Mouse (Mus musculus): ENCODE measurements at regions not wholly inside any gene's neighbourhood (a gene's known extent, or its start where the extent isn't known, plus 50 kb on each side); places are given as distances from the start of the nearest gene placed in this dataset.

DNA sequence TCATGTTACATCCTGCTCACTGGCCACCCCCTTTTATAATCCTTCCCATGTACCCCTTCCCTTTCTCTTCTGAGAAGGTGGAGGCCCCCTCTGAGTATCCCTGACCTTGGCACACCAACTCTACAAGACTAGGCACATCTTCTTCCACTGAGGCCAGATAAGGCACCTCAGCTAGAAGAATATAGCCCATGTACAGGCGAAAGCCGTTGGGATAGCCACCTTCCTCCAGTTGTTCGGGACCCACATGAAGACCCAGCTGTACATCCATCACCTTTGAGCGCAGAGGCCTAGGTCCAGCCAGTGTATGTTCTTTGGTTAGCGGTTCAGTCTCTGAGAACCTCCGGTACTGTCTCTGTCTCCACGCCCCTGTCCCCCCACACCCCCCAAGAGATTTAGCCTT is 189.9 kb downstream of the Spry2 start:
- DNase-seq: no peak

DNA sequence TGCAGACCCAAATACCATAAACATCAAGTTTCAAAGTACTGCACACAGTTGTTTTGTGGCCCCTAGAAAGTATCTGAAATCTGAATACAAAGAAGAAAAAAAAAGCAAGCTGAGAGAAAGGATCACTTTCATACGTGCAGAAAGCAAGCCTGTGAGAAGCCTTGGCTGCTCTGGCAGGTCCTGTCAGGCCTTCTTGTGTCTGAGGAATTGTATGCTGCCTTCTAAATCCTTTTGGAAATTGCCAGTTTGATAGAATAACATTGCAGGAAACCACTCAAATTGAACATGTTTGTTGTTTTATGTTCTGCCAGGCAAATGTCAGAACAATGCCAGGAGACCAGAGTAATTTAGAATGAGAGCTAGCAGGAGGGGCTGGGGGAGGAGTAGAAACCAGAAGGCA is 198.0 kb downstream of the Spry2 start:
- DNase-seq: no peak

DNA sequence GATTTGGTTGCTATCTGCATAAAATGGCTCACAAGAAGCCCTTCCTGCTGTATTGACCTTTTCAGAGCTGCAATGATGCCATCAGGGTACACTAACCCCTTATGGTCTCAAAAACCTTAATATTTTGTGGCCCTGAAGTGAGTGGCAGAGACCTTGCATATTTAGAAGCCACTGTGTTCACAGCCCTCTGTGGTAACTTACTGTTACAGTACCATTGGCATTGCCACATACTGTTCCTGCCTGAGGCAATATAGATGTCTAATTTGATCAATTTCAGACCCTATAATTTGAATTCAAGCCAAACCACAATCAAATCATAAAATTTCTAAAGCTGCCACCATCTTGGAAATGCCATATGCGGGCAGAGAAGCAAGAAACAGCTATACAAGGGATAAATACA is 198.5 kb downstream of the Spry2 start:
- no peak for DNase-seq

DNA sequence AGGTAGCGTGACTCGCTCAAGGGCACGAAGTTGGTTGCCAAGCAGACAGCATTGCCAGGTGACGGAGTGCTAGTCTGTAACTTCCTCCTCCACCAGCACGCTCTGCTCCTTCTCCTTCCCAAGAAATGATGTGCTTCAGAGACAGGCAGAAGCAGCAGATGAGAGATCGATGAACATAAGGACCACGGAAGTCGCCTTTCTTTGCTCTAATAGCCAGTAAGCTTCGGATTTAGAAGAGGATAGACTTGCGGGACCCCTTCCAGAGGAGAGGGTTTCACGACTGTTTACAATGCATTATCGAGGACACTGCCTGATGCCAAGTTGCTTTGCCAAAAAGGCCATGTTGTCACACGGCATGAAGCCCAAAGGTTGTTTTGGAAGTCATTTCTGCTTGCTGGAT is 199.2 kb downstream of the Spry2 start:
- no peak for DNase-seq

DNA sequence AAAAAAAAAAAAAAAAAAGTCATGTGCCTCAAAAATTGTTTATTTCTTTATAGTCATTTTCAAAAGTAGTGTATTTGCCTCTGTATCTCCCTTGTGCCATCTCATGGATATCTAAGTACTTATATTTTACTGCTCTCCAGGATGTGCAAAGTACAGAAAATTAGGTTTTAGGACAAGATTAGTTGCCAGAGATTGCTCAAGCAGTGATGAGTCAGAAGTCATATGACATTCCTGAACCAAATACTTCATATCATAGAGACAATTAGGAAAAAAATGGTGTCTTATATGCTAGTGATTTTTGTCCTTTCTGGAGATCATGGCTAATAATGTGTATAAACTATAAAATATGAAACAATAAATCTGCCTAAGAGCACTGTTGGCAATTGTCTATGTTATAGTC is 201.7 kb downstream of the Spry2 start:
- DNase-seq: no peak

DNA sequence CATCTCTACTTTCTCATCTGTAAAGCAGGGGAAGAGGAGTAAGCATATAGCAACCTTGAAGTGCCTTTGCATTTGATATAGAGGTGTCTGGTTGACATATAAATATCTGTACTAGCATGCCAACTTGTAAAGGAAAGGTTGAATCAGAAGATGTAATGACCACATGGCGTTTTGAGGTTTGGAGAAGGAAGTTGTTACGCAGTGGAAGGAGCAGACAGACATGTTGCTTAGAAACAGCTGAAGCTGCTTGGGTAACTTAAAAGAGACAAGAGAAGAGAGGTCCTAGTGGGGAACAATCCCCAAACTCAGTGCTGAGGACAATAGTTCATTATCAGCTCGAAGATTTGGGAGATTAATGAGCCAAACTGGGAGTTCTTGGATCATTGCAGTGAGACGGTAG is 202.9 kb downstream of the Spry2 start:
- DNase-seq: no peak

DNA sequence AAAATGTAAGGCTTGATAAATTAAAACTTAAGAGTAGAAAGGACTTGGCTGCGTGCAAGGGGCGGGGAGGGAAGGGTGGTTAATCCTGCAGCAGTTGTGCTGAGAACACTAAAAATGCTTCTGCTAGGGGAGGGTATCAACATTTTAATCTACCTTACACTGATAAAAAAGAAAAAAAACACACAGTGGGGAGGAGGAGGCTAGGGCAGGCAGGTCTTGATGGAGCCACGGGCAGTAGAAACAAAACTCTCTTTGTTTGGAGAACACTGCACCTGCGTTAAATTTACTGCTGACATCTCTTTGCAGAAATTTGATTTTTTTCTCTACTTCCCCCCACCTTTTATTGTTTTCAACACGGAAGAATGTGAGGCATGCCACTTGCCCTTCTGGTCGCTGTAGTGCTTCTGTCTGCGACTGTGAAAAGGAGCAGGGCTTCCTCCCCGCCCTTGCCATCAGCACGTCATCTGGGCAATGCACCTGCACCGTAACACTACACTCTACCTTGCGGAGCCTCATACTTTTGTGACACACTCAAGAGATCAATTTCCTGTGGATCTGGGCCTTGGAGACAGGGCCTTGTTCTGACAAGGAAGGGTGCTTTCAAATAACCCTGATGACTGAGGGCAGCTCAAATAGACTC is 211.7 kb downstream of the Spry2 start:
- peak; percentile 33 to 49 for DNase-seq

DNA sequence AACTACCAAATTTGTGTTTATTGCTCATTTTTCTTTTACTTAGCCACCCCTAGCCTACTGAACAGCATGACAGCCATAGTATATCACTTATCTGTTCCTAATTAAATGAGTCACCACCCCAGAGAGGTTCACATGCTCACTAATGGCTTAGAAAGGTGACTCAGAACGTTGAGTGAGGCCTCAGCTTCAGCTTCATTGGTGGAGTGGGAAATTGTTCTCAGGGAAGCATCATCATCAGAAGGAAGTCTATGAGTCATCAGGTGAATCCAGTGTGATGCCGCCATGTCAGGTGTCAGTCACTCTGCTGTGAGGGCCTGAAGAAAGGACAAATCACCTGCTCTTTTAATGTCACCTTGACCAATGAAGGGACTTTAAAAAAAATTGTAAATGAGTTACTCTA is 212.3 kb downstream of the Spry2 start:
- no peak for DNase-seq

DNA sequence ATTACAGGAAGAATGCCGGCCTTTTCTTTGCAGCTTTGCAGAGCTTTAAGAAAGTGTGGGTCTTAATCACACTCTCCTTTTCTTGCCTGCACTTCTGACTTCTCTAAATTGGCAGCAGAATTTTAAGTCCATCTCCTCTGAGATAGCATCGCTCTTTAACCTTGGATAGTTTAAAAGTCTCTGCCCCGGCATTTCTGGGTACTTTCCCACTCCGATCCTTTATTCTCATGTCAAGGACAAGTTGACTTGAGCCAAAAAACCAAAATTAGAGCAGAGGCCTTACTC is 220.0 kb downstream of the Spry2 start:
- DNase-seq: no peak

DNA sequence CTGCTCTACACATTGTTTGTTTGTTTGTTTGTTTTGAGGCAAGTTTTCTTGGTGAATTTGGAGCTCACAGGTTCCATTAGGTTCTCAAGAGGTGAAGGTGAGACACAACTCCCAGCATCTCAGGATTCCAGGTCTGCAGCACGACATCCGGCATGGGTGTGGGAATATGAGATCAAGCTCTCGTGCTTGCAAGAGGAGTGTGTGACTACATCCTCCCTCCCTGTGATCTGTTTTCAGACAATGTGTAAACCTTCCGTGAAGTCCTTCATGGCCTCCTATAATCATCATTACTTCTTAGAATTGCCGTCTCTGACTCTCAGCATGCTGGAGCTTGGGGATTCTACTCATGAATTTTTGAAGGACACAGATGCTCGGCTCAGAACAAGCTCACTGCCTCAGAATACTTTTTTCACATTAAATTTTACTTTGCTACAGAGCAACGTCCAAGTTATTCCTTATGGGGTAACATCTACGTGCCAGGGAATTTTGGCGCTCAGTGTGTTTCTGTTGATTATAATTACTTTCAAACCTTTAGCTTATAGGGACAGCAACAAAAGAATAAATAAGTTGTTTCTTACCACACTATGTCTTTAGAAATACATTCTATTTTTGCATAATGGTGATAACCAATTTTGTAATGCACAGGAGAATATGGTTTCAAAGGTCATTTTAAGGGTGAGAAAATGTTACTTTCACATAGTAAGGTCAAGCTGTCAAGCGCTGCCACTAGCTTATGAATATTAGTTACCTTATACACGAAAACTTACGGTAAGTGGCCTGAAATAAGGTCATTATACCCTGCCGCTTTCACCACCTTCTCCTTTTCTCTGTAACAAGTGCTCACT is 220.6 kb downstream of the Spry2 start:
- no peak for DNase-seq

DNA sequence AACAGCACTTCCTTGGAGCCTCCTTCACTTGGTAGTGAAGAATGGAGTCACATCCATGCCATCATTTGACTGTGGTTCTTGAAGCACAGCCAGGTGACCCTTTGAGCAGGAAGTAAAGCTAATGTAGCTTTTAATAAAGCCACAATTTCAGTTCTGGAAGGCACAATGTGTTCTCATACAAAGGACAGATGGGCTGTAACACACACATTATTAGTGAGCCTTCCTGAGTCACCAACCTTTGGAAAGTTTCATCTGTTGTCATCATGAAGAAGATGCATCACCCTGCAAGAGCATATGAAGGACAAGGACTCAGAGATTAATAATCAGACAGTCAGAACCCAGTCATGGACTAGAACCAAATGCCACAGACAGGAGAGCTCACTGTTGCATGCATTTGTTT is 221.6 kb downstream of the Spry2 start:
- no peak for DNase-seq

DNA sequence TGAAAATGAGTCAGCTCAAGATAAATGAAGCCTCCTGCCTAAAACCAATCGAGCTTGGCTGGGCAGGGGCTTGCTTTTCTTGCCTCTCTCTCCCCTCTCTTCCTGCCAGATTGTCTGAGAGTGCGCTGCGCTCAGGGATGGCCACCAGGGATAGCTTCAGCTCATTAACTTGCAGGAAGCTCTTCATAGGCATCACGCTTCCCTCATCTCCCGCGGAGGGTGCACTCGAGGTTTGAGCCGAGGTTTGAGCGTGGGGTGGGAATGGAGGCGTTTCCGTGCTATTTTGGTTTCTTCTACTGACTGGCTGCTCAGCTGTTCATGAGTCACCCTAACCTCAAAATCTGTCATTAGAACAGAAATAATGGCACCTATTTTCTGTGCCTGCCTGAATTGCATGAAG is 227.7 kb downstream of the Spry2 start:
- peak in 1 of 2 experiments; percentile 22 for DNase-seq

DNA sequence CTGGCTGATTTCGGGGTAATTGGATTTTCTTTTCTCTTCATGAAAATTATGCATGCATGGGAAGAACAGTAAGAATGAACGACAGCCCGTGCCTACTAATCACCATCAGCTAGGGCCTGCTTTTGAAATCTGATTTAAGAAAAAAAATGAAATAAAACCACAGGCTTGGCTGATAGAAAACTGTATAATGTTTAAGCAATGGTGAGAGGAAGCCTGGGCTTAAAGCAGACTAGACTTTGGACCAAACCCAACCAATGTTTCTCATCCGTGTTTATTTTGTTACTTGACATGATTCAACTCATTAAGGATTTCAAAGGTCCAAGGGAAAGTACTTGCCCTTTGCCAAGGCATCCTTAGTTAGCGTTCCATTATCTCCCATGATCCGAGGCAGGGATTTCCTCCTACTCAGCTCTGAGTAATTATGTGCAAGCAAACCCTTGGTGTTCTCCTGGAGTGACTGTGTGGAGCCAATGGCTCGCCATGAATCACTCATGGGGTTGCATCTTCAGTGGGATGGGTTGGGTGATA is 231.9 kb downstream of the Spry2 start:
- DNase-seq: no peak

DNA sequence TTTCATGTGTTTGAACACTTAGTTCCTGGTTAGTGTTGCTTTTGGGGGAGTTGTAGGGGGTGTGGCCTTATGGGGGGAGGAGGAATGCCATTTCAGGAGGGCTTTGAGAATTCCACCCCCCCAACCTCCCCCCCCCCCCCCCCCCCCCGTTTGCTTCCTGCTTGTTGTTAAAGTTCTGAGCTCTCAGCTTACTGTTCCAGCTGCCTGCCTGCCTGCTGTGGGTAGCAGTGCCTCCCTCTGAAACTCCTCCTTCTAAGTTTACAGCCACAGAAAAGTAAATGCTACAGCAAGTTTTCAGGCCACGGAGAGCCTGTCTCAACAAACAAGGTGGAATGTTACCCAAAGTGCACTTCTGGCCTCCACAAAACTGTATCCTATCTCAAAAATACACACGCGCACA is 233.1 kb downstream of the Spry2 start:
- no peak for DNase-seq

DNA sequence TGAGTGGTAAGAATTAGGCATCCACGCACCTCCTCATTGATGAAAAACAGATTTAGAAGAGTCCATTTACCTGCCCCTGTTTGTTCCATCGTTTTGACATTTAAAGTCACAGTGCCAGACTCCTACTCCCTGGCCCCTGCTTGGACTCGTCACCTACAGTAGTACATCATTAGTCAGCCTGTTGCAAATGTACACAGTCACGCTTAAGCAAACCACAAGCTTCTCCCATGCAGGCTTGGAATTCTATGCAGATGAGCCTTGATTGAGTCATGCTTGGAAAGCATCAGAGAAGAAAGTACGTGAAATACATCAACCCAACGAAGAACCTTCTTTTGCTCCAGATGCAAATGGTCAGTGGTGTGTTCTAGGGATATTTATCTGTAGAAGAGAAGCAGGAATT is 233.8 kb downstream of the Spry2 start:
- no peak for DNase-seq

DNA sequence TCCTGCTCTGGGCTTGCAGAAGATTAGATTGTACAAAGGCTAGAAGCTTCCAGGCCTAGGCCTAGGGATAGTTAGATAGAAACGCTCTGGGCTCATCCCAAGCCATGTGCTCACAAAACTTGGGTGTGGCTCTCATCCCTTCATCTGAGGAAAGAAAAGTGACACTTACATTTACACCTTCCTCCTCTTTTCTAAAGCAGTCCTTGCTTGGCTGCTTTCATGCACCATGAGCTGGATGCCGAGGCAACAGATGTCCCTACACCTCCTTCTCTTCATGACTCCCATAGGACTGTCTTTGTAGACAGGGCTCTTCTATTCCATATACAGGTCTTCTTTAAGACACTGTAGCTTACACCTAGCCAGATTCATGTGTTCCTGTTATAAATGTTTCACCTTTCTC is 238.3 kb downstream of the Spry2 start:
- DNase-seq: no peak

DNA sequence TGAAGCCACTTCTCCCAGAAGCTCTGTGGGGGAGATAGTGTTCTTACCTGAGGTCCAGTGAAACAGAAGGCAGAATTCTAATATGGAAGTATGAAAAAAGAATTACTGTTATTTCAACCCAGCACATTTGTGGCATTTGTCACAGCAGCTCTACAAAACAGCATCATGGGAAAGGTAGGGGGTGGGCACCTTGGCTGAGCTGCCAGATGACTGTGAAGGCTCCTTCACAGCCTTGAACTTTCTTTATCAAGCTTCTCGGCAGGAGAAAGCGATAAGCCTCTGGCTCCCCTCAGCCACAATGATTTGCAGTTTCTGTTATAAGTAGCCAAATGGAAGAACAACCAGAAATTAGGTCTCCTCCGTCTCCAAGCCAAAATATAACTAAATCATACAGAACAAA is 249.5 kb downstream of the Spry2 start:
- no peak for DNase-seq

DNA sequence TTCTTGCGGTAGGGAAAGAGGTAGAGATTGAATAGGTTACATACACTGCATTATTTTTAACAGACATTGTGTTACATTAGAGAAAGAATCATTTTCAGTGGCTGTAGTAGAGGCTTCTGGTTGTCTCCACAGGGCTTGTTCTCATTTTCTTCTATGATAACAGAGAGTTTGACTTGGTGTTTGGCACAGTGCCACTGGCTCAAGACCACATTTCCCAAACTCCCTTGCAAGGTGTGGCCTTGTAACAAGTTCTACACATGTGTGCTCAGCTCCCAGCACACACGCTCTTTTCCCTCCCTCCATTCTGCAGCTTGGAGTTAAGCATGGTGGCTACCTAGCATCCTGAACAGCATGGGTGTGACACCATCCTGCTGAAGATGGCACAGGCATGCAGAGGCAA is 252.2 kb downstream of the Spry2 start:
- DNase-seq: no peak

DNA sequence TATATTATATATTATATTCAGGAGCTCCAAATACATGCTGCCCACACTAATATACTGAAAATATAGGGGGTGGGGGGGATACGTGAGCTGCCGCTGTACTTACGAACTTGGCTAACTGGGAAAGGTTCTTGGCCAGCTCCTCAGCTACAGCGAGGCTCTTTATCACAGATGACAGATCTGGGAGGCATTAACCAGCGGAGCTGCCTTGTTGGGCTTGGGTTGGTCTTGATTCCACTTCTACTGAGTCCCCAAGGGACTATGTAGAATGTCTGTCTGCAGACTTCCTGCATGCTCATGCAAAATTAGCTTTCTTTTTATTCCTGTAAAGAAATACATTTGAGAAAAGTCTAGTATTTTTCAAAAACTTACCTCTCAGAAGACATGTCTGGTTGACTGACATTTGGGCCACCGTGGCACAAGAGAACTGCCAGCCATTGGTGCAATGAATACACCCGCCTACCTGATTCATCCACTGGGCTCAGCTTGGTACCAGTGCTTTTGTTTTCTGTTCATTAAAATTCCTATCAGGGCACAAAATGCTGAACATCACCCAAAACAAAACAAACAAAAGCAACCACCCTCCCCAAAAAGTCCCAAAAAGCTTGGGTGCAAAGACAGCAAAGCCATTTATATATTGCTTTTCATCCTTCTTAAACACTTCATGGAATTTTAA is 253.2 kb downstream of the Spry2 start:
- DNase-seq: no peak

DNA sequence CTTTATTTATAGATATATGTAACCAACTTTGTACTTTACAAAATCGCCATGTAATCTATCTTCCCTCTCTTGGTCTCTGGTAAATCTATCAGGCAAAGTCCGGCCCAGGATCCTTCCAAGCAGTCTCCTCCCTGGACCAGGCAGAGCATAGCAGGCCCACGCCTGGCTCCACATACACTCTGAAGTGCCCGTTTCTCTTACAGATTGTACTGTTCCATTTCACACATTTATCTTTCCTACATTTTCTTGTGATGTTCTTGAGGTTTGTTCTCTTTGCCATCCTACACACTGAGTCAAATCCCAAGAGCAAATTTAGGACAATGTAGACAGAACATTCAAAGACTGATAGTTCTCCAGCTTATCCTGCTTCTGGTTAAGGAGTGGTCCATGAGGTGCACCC is 264.3 kb downstream of the Spry2 start:
- no peak for DNase-seq

DNA sequence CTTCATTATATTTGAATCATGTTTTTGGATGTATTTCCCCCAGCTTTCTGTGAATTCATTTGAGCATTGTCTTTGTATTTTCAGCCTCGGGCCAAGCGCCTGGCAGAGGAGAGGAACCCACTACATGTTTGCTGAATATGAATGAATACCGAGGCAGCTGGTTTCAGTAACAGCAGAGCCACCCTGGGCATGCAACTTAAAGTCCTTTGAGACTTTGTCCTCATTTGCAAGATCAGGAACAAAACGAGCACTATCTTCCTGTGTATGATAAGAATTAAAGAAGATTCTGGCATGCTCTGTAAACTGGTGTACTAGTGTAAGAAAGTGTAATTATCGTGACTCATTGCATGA is 265.0 kb downstream of the Spry2 start:
- DNase-seq: no peak

DNA sequence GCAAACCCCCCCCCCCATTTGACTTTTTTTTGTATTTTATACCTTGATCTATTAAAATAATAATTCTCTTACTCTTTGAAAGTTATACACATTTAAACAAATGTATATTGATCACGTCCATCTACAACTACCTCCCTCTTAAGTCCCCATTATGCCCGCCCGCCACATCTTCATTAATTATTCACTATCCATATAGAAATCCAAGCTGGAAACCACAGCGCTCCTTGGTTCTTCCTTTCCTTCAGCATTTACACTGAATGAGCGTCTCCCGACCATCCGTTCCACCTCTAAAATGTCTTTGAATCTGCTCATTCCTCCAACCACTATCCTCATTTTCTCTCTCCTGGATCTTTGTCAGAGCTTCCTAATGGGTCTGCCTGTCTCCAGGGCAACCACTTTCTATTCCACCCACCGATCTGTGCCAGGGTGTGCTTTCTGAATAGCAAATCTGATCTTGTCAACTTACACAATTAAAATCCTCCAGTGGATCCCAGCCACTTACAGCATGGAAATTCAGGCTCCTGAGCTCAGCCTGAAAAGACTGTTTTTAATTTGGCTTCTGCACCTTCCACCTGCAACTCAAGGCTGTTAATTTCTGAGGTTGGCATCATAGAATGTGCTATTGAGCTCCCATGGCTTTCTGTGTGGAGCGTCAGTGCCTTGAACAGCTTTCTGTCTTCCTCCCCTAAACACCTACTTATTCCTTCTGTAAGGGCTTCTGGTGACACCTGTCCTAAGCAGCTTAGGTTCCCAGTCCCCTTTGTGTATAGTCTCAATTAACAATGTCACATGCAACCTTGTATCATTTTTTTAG is 265.5 kb downstream of the Spry2 start:
- no peak for DNase-seq

DNA sequence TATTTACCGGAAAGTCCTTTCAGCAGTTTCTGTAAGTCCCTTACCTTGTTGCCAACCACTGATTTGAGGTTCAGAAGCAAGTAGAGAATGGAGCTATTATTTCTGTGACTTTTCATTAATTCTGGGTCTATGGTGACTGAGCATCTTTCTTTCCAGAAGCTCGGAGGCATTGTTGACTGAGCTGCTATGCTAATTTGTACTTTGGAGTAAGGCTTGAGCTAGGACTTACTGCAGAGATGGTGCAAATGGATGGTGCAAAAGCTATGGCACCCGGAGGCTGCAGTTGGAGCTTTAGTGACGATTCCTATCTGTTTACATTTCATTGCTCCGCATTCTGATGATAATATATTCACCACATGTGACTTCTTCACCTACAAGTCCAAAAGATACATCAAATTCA is 266.2 kb downstream of the Spry2 start:
- no peak for DNase-seq

Measured in lung, postnatal 4 days (tissue).